Mouse (Mus musculus): ENCODE measurements around the gene Gm13420. TPM values are rescaled to one million over a fixed set of nuclear protein-coding genes. Genes with fewer than 3 reads are reported as not detected.
"Not testable (repeated sequence)": the region's sequence is repeated elsewhere in the genome, so short reads cannot be mapped to it uniquely, and the experiment has no call there.

Gene Gm13420
- polyA plus RNA-seq, 1 experiment from 2014 or later, result 0.31 TPM

DNA sequence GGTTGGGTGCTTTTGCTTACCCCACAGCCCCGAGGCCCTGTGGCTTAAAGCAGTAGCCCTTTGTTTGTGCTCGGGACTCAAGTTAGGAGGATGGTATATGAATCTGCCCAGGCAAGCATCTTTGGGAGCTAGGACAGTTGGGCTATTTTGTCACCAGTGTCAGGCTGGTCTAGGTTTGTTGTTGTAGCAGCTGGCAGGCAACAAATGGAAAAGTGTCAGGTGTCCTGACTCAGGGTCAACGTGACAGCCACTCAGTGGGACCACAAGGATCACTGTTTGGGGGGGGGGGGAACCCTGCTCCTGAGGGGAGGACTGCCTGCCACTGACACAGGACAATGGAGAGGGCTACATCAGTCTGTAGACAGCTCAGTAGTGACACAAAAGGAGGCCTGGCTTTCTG is 40.4 kb downstream of the Gm13420 start:
- Histone ChIP-seq H3K9ac (replicated peaks; ENCODE audit: low read depth, low read length) (no peak overlapping the region), H3K4me1 (ENCODE audit: control insufficient read depth, insufficient read depth, low read length) (no peaks in the 10 kb centered on the region), H3K27ac (ENCODE audit: low read depth, low read length) (no peak overlapping the region), H3K4me2 (ENCODE audit: low read depth, low read length) (no peak overlapping the region), H3K36me3 (ENCODE audit: control insufficient read depth, insufficient read depth, low read length) (peaks cover 14% of the 10 kb centered on the region), H3K9me3 (ENCODE audit: control insufficient read depth, low read length) (no peaks in the 10 kb centered on the region), H3K27me3 (ENCODE audit: control insufficient read depth, insufficient read depth, low read length) (no peaks in the 10 kb centered on the region), H3K4me3 (ENCODE audit: low read depth, low read length) (no peak overlapping the region)
- no peak for ATAC-seq (ENCODE audit: low read depth)
- 71% methylated on average over 3 of the region's 3 CpGs for WGBS

DNA sequence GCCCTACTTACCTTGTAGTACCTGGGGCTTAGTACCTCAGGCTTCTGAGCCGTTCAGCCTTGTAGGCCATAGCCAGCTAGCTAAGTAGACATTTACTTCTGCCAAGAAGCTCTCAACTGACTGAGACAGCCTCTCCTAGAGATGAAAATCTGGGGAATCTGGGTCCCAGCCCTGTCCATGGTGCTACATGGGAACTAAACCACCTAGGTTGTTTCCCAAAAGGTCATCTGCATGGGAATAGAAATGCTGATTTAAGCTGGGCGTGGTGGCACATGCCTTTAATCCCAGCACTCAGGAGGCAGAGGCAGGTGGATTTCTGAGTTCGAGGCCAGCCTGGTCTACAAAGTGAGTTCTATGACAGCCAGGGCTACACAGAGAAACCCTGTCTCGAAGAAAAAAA is 43.3 kb downstream of the Gm13420 start:
- H3K4me2 ChIP-seq (ENCODE audit: low read depth, low read length); H3K4me3 ChIP-seq (ENCODE audit: low read depth, low read length); H3K27me3 ChIP-seq (ENCODE audit: control insufficient read depth, insufficient read depth, low read length); H3K9ac ChIP-seq (replicated peaks; ENCODE audit: low read depth, low read length); H3K9me3 ChIP-seq (ENCODE audit: control insufficient read depth, low read length); H3K4me1 ChIP-seq (ENCODE audit: control insufficient read depth, insufficient read depth, low read length); ATAC-seq (ENCODE audit: low read depth); H3K27ac ChIP-seq (ENCODE audit: low read depth, low read length): not testable (repeated sequence)
- WGBS, result 90% methylated on average over 4 of the region's 4 CpGs
- peaks cover 20% of the 10 kb centered on the region for H3K36me3 ChIP-seq (ENCODE audit: control insufficient read depth, insufficient read depth, low read length)

DNA sequence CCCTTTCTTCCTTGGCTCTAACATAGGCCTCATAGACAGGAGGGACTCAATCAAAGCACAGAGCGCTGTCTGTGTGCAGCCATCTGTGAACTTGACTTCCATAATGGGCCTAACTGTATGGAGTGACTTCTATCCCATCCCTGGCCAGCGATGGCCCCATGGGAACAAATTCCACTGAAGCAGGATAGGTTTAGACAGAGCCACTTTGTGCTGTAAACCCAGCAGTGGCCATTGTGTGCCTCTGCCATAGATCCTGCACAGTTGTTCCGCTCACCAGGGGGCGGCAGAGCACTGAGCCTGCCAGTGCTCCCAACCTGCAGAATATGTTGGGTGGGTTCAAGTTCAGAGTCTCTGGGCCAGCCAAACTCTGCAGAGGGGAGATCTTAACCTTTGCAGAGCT is 43.8 kb downstream of the Gm13420 start:
- ATAC-seq (ENCODE audit: low read depth), result no peak
- WGBS, result 76% methylated on average over 4 of the region's 4 CpGs
- peaks cover 25% of the 10 kb centered on the region for H3K36me3 ChIP-seq (ENCODE audit: control insufficient read depth, insufficient read depth, low read length)

DNA sequence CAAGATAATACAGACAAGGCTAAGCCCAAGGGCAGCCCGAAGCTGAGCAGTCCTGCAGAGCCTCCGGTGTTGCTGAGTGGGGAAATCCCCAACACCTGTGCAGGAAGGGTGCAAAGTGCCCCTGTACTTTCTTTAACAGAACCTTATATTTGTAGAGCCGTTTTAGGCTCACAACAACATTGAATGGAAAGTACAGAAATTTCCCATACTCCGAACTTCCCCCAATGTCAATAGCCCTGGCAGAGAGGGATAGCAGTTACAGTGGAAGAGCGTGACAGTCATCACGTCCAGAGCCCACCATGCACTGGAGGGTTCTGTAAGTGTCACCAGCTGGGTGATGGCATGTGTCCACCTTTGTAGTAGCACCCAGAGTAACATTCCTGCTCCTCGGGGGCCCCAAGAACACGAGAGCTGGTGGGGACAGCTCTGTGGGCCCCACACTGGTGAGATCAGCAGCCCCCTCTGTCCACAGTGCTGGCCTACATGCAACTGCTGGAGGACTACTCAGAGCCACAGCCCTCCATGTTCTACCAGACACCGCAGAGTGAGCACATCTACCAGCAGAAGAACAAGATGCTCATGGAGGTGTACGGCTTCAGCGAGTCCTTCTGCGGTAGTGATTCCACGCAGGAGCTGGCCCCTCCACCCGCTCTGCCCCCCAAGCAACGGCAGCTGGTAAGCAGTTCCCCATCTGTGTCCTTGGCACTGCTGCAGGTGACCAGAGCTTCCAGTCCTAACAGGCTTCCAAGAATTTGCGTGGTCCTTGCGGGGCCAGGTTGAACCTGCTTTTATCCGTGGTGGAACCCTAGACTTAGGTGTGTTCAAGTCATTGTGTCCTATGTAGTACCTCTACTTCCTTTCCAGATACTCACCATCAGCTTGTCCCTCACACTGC is 44.5 kb downstream of the Gm13420 start:
- 95% methylated on average over 18 of the region's 18 CpGs for WGBS
- Histone ChIP-seq H3K4me1 (ENCODE audit: control insufficient read depth, insufficient read depth, low read length) (no peaks in the 10 kb centered on the region), H3K27me3 (ENCODE audit: control insufficient read depth, insufficient read depth, low read length) (no peaks in the 10 kb centered on the region), H3K4me3 (ENCODE audit: low read depth, low read length) (no peak overlapping the region), H3K36me3 (ENCODE audit: control insufficient read depth, insufficient read depth, low read length) (peaks cover 33% of the 10 kb centered on the region), H3K9me3 (ENCODE audit: control insufficient read depth, low read length) (no peaks in the 10 kb centered on the region), H3K27ac (ENCODE audit: low read depth, low read length) (no peak overlapping the region), H3K9ac (replicated peaks; ENCODE audit: low read depth, low read length) (no peak overlapping the region), H3K4me2 (ENCODE audit: low read depth, low read length) (no peak overlapping the region)
- ATAC-seq (ENCODE audit: low read depth), result no peak

More for the DNA sequence above, 43.8 kb downstream of the Gm13420 start:
- H3K9ac ChIP-seq (replicated peaks; ENCODE audit: low read depth, low read length), result no peak overlapping the region
- no peak overlapping the region for H3K4me3 ChIP-seq (ENCODE audit: low read depth, low read length)
- H3K27me3 ChIP-seq (ENCODE audit: control insufficient read depth, insufficient read depth, low read length), result no peaks in the 10 kb centered on the region
- H3K9me3 ChIP-seq (ENCODE audit: control insufficient read depth, low read length), result no peaks in the 10 kb centered on the region
- no peak overlapping the region for H3K4me2 ChIP-seq (ENCODE audit: low read depth, low read length)
- no peak overlapping the region for H3K27ac ChIP-seq (ENCODE audit: low read depth, low read length)
- H3K4me1 ChIP-seq (ENCODE audit: control insufficient read depth, insufficient read depth, low read length), result no peaks in the 10 kb centered on the region

GRCm38 (mm10) chr2:29705493-29705892 is 46.0 kb downstream of the Gm13420 start:
- WGBS, result 84% methylated on average over 3 of the region's 3 CpGs
- Histone ChIP-seq H3K9me3 (ENCODE audit: control insufficient read depth, low read length) (no peaks in the 10 kb centered on the region), H3K27ac (ENCODE audit: low read depth, low read length) (no peak overlapping the region), H3K4me2 (ENCODE audit: low read depth, low read length) (no peak overlapping the region), H3K9ac (replicated peaks; ENCODE audit: low read depth, low read length) (no peak overlapping the region), H3K27me3 (ENCODE audit: control insufficient read depth, insufficient read depth, low read length) (no peaks in the 10 kb centered on the region), H3K4me1 (ENCODE audit: control insufficient read depth, insufficient read depth, low read length) (no peaks in the 10 kb centered on the region), H3K36me3 (ENCODE audit: control insufficient read depth, insufficient read depth, low read length) (peaks cover 42% of the 10 kb centered on the region), H3K4me3 (ENCODE audit: low read depth, low read length) (no peak overlapping the region)
- no peak for ATAC-seq (ENCODE audit: low read depth)

- 92% methylated on average over 9 of the region's 9 CpGs for WGBS
- H3K36me3 ChIP-seq (ENCODE audit: control insufficient read depth, insufficient read depth, low read length), result peaks cover 47% of the 10 kb centered on the region
- H3K4me3 ChIP-seq (ENCODE audit: low read depth, low read length), result no peak overlapping the region
Observed at GRCm38 (mm10) chr2:29703104-29704081, 48.1 kb downstream of the Gm13420 start.

DNA sequence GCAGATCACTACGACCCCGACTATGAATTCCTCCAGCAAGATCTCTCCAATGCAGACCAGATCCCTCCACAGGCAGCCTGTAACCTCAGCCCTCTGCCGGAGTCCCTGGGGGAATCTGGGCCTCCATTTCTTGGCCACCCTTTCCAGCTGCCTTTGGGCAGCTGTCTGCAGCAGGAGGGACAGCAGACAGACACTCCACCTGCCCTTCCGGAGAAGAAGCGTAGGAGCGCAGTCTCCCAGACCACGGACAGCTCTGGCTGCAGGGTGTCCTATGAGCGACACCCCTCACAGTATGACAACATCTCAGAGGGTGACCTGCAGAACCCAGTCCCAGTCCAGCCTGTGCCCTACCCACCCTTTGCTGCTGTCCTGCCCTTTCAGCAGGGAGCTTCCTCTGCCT is 49.3 kb downstream of the Gm13420 start:
- 92% methylated on average over 8 of the region's 8 CpGs for WGBS
- H3K4me1 ChIP-seq (ENCODE audit: control insufficient read depth, insufficient read depth, low read length), result no peaks in the 10 kb centered on the region
- no peak overlapping the region for H3K4me2 ChIP-seq (ENCODE audit: low read depth, low read length)
- H3K36me3 ChIP-seq (ENCODE audit: control insufficient read depth, insufficient read depth, low read length), result peaks cover 44% of the 10 kb centered on the region
- no peaks in the 10 kb centered on the region for H3K9me3 ChIP-seq (ENCODE audit: control insufficient read depth, low read length)
- H3K9ac ChIP-seq (replicated peaks; ENCODE audit: low read depth, low read length), result no peak overlapping the region
- H3K27me3 ChIP-seq (ENCODE audit: control insufficient read depth, insufficient read depth, low read length), result no peaks in the 10 kb centered on the region
- no peak for ATAC-seq (ENCODE audit: low read depth)
- no peak overlapping the region for H3K4me3 ChIP-seq (ENCODE audit: low read depth, low read length)
- H3K27ac ChIP-seq (ENCODE audit: low read depth, low read length), result no peak overlapping the region

More at GRCm38 (mm10) chr2:29703104-29704081, 48.1 kb downstream of the Gm13420 start:
- Histone ChIP-seq H3K4me2 (ENCODE audit: low read depth, low read length) (no peak overlapping the region), H3K9ac (replicated peaks; ENCODE audit: low read depth, low read length) (no peak overlapping the region), H3K27ac (ENCODE audit: low read depth, low read length) (no peak overlapping the region), H3K9me3 (ENCODE audit: control insufficient read depth, low read length) (no peaks in the 10 kb centered on the region), H3K27me3 (ENCODE audit: control insufficient read depth, insufficient read depth, low read length) (no peaks in the 10 kb centered on the region), H3K4me1 (ENCODE audit: control insufficient read depth, insufficient read depth, low read length) (no peaks in the 10 kb centered on the region)
- ATAC-seq (ENCODE audit: low read depth), result no peak

DNA sequence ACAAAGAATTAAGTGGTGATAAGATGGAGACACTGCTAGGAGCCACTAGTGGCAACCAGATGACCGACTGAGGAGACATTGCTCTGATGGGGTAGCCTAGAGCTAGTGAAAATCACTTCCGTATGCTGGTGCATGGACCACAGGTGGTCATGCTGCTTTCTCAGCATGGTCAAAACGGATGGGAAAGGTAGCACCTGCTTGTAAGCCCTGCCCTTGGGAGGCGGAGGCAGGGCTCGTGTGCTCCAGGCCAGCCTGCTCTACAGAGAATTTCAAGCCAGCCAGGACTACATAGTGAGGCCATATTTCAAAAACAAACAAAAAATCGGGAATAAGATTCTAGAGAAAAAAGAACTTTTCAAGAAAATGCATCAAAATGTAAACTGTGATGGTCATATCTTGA is 50.1 kb downstream of the Gm13420 start:
- no peaks in the 10 kb centered on the region for H3K4me1 ChIP-seq (ENCODE audit: control insufficient read depth, insufficient read depth, low read length)
- H3K9ac ChIP-seq (replicated peaks; ENCODE audit: low read depth, low read length), result no peak overlapping the region
- peaks cover 37% of the 10 kb centered on the region for H3K36me3 ChIP-seq (ENCODE audit: control insufficient read depth, insufficient read depth, low read length)
- 92% methylated on average over 6 of the region's 6 CpGs for WGBS
- ATAC-seq (ENCODE audit: low read depth), result no peak
- H3K27ac ChIP-seq (ENCODE audit: low read depth, low read length), result no peak overlapping the region
- no peaks in the 10 kb centered on the region for H3K9me3 ChIP-seq (ENCODE audit: control insufficient read depth, low read length)
- H3K4me2 ChIP-seq (ENCODE audit: low read depth, low read length), result no peak overlapping the region
- no peak overlapping the region for H3K4me3 ChIP-seq (ENCODE audit: low read depth, low read length)
- H3K27me3 ChIP-seq (ENCODE audit: control insufficient read depth, insufficient read depth, low read length), result no peaks in the 10 kb centered on the region

- Histone ChIP-seq H3K9ac (replicated peaks; ENCODE audit: low read depth, low read length) (no peak overlapping the region), H3K4me2 (ENCODE audit: low read depth, low read length) (no peak overlapping the region), H3K4me3 (ENCODE audit: low read depth, low read length) (no peak overlapping the region), H3K9me3 (ENCODE audit: control insufficient read depth, low read length) (no peaks in the 10 kb centered on the region), H3K27me3 (ENCODE audit: control insufficient read depth, insufficient read depth, low read length) (no peaks in the 10 kb centered on the region), H3K4me1 (ENCODE audit: control insufficient read depth, insufficient read depth, low read length) (no peaks in the 10 kb centered on the region), H3K36me3 (ENCODE audit: control insufficient read depth, insufficient read depth, low read length) (peaks cover 37% of the 10 kb centered on the region), H3K27ac (ENCODE audit: low read depth, low read length) (no peak overlapping the region)
- ATAC-seq (ENCODE audit: low read depth), result no peak
Observed at GRCm38 (mm10) chr2:29700898-29701297, 50.6 kb downstream of the Gm13420 start.

All from neural tube, embryonic 14.5 days (tissue).